Mouse (Mus musculus) layer of hippocampus, adult 9-10 months (tissue): ENCODE measurements at regions not wholly inside any gene's neighbourhood (a gene's known extent, or its start where the extent isn't known, plus 50 kb on each side); places are given as distances from the start of the nearest gene placed in this dataset.
"Not testable (repeated sequence)": the region's sequence is repeated elsewhere in the genome, so short reads cannot be mapped to it uniquely, and the experiment has no call there.

ENCODE experiments used
- DNase-seq: peaks from one replicate; pipeline ENCODE4 v3.0.0; 2022; ENCODE audit warnings: low spot score

- DNase-seq, result not testable (repeated sequence)
Measured at GRCm38 (mm10) chr17:27287986-27288385, 83.7 kb upstream of the Lemd2 start.

GRCm38 (mm10) chr17:27281241-27281640, 77.0 kb upstream of the Lemd2 start:
- no peak for DNase-seq

DNA sequence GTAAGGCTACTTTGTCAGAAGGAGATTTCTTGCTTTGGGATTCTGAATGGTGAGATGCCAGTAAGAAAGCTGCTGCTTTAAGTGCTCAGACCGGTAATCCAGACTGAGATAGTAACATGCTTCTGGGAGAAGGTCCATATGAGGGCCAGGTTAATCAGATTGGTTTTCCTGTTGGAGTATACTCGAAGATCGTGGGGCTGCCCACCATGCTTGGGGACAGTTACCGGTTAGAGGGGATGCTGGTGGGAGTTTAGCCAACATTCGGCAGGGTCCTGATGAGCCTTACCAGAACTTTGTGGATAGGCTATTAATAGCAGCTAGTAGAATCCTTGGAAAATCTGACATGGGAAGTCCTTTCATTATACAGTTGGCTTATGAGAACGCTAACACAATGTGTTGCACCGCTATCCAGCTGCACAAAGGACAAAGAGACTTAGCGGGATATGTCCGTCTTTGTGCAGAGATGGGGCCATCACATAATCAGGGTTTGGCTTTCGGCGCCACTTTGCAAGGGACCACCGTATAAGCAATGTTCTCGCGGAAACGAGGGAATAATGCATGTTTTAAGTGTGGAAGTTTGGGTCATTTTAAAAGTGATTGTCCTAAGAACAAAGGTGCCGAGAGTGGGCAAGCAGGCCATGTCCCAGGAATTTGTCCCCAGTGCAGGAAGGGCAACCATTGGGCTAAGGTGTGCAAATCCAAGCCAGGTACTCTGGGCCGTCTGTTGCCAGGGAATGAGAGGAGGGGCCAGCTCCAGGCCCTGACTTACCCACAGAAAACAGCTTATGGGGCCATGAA, 75.4 kb upstream of the Lemd2 start:
- DNase-seq, result not testable (repeated sequence)

DNA sequence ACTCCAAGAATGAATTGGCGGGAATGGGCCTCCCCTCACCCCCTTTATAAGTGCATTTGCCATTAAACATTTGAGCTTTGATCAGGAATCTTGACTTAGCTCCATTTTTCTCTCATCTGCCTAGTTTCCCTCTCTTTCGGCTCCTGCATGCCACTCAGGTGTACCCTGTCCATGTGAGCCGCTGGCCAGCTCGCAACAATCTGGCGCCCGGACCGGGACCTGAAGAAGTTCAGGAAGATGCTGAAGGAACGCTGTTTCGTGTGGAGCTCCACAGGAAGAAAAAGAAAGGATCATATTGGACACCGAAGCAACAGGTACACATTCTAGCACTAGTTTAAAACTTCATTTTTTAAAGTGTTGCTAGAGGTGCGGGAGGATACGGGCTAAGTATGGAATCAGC, 73.5 kb upstream of the Lemd2 start:
- not testable (repeated sequence) for DNase-seq

GRCm38 (mm10) chr17:27271756-27272155, 67.5 kb upstream of the Lemd2 start:
- not testable (repeated sequence) for DNase-seq

- not testable (repeated sequence) for DNase-seq
Measured at GRCm38 (mm10) chr17:27270776-27271175, 66.5 kb upstream of the Lemd2 start.

DNA sequence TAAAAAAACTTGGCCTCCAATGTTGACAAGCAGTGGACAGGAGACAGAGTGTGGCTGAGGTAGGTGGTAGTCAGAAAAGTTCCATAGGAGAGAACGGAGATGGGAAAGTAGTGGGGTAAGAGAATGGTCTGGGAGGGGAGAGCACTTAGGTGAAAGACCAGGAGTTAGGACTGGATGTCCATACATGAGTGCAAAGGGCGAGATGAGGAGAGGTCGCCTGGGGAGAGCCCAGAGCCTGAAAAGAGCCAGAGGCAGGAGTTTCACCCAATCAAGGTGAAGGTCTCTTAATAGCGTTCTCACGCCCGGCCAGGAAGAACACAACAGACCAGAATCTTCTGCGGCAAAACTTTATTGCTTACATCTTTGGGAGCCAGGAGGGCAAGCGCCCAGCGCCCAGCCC, 60.3 kb upstream of the Lemd2 start:
- not testable (repeated sequence) for DNase-seq

GRCm38 (mm10) chr17:27262607-27263006, 58.3 kb upstream of the Lemd2 start:
- DNase-seq, result no peak

DNA sequence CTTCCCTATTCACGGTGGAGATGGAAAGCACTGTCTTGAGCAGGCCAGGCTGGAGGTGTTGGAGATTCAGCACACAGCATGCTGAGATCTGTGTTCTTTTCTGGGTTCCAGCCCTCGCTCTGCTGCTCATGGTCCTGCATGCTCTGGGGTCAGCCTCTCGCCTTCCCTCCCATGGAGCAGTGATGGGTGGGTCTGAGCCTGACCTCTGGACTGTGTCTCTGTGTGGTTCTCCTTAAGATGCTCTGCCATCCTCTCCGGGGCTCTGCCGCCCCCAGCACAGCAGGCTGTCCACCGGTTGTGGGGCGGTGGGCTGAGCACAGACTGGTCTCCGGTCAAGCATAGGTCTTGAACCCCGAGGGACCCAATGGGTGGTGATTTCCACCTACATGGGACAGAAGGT, 57.7 kb upstream of the Lemd2 start:
- DNase-seq, result no peak

DNA sequence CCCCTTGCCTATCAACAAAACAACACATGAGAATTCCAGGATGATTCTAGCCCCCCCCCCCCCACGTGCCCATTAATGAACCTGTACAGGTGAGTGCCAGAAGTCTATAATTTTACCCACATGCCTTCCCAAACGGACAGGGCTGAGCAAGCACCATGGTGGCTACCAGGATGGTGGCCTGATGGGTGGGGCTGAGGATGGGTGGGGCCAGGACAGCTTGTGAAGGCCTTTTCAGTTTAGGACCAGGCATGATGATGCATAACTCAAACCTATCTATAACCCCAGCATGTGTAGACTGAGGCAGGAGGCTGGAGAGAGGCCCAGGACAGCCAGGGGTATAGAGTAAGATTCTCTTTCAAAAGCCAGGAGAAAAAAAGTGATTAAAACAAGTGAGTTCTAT, 57.0 kb upstream of the Lemd2 start:
- DNase-seq, result no peak

- DNase-seq, result no peak
Measured at GRCm38 (mm10) chr17:27260116-27260515, 55.8 kb upstream of the Lemd2 start.

- no peak for DNase-seq
Measured at GRCm38 (mm10) chr17:27257345-27257744, 53.1 kb upstream of the Lemd2 start.

DNA sequence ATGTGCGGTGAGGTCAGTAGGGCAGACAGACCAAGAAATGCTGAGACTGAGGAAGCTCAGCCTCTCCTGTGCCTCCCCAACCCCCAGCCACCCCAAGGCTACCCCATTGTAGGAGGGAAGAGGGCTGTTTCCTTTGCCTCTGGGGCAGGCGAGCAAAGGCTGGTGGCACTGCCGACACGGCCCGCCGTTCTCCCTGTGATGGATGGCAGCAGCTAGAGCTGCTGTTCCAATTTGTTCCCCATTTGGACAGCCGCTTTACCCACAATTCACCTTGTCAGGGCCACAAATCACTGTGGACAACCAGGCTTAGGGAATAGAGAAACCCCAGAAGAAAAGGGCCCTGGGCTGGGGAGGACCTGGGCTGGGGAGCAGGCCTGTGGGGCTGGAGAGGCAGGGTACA, 51.5 kb upstream of the Lemd2 start:
- DNase-seq, result no peak
